Mouse (Mus musculus) C2C12 (cell line): ENCODE measurements at regions not wholly inside any gene's neighbourhood (a gene's known extent, or its start where the extent isn't known, plus 50 kb on each side); places are given as distances from the start of the nearest gene placed in this dataset.

Source experiments
- CEBPB ChIP-seq: IDR thresholded peaks from one replicate; pipeline ENCODE4 v1.6.1; 2011; ENCODE audit warnings: low read depth, mild to moderate bottlenecking, control low read depth, moderate library complexity
- CTCF ChIP-seq: IDR thresholded peaks from one replicate; pipeline ENCODE4 v1.5.1; 2011; ENCODE audit not compliant: control insufficient read depth, insufficient read depth, insufficient read length
- MYOD1 ChIP-seq: IDR thresholded peaks from one replicate; pipeline ENCODE4 v1.6.1; 2011; ENCODE audit warnings: low read depth; ENCODE audit not compliant: control insufficient read depth, insufficient read length

DNA sequence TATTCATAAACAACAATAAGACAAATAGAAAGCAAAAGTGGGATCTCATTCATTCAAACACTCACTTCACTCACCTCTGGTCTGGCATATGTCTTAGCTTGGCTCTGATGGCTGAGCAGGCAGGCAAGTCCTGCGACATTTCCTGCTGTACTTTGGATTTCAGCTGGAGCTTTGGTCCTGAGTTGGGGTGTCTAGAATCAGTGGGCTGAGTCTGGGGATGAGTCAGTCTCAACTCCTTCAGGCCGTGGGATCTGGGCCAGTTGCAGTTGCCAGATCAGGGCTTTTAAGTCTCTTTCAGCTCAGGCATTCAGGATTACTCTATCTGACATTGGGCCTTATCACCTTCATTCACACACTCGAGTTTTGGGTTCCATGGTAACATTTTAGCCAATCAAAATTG lies 454.1 kb downstream of the Adra2a start:
- TF ChIP-seq MYOD1 (no peak), CTCF (no peak), CEBPB (no peak)
